Mouse (Mus musculus): Measurements from ENCODE around the gene Rab15. TPM values are rescaled to one million over a fixed set of nuclear protein-coding genes. Genes with fewer than 3 reads are reported as not detected.
"Not testable (repeated sequence)": the region's sequence is repeated elsewhere in the genome, so short reads cannot be mapped to it uniquely, and the experiment has no call there.

Rab15 gene
- total RNA-seq, 2 experiments from 2014 or later, result 182 to 188 TPM

- no peak for DNase-seq
These were observed 4.6 kb downstream of the Rab15 start for GRCm38 (mm10) chr12:76818120-76818519.

GRCm38 (mm10) chr12:76817176-76817575 lies 5.5 kb downstream of the Rab15 start:
- no peak for DNase-seq

- DNase-seq, result no peak
These were observed 6.0 kb downstream of the Rab15 start for GRCm38 (mm10) chr12:76816720-76817119.

- DNase-seq, result no peak
These were observed 8.6 kb downstream of the Rab15 start for GRCm38 (mm10) chr12:76814120-76814519.

- DNase-seq, result no peak
These were observed 9.2 kb downstream of the Rab15 start for GRCm38 (mm10) chr12:76813543-76813942.

GRCm38 (mm10) chr12:76811006-76811405 lies 11.7 kb downstream of the Rab15 start:
- DNase-seq, result no peak

GRCm38 (mm10) chr12:76810491-76810890 lies 12.2 kb downstream of the Rab15 start:
- DNase-seq, result no peak

GRCm38 (mm10) chr12:76807796-76808195 lies 14.9 kb downstream of the Rab15 start:
- DNase-seq, result no peak

GRCm38 (mm10) chr12:76805056-76805811 lies 17.5 kb downstream of the Rab15 start:
- no peak for DNase-seq

GRCm38 (mm10) chr12:76803700-76804252 lies 18.9 kb downstream of the Rab15 start:
- no peak for DNase-seq

GRCm38 (mm10) chr12:76803028-76803427 lies 19.7 kb downstream of the Rab15 start:
- no peak for DNase-seq

- DNase-seq, result no peak
These were observed 24.5 kb downstream of the Rab15 start for GRCm38 (mm10) chr12:76798008-76798720.

- no peak for DNase-seq
These were observed 25.7 kb downstream of the Rab15 start for GRCm38 (mm10) chr12:76796938-76797539.

GRCm38 (mm10) chr12:76795350-76795749 lies 27.4 kb downstream of the Rab15 start, which contains the start of gene Gpx2:
Gpx2 (minus strand) TSS chr12:76795554.
- DNase-seq, result no peak

- DNase-seq, result not testable (repeated sequence)
These were observed 30.2 kb downstream of the Rab15 start for GRCm38 (mm10) chr12:76792540-76792939.

- DNase-seq, result no peak
These were observed 32.1 kb downstream of the Rab15 start for GRCm38 (mm10) chr12:76790446-76791084.

- no peak for DNase-seq
These were observed 38.6 kb downstream of the Rab15 start for GRCm38 (mm10) chr12:76784056-76784619.

GRCm38 (mm10) chr12:76780639-76781468 lies 41.9 kb downstream of the Rab15 start:
- DNase-seq, result no peak

GRCm38 (mm10) chr12:76779951-76780350 lies 42.8 kb downstream of the Rab15 start:
- DNase-seq, result no peak

- DNase-seq, result no peak
These were observed 44.2 kb downstream of the Rab15 start for GRCm38 (mm10) chr12:76778305-76779083.

Data from layer of hippocampus, postnatal 36 days (tissue).